Mouse (Mus musculus): ENCODE results near the gene Fh1.

Fh1 gene

DNA sequence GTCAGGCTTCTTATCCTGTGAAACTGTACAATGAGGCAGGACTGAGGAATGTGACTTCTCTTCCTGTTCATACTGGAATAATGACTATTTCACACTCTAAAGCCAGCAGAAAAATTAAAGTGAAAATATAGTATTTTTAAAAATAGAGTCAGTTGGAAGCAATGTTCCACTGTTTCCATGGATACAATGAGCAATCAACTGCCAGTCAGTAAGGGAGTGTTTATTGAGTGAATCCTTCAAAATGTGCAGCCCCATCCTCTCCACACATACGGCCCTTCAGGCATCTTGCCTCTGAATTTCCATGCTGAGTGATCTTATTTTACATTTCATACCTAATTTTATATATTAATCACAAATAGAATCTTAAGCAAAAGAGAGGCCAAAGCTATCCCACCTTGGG, 74.8 kb downstream of the Fh1 start:
- no peak for DNase-seq (ENCODE audit: low read depth, low spot score)
